Comparison of ENCODE assay signal across 15 mouse cellular contexts in the genomic region with DNA sequence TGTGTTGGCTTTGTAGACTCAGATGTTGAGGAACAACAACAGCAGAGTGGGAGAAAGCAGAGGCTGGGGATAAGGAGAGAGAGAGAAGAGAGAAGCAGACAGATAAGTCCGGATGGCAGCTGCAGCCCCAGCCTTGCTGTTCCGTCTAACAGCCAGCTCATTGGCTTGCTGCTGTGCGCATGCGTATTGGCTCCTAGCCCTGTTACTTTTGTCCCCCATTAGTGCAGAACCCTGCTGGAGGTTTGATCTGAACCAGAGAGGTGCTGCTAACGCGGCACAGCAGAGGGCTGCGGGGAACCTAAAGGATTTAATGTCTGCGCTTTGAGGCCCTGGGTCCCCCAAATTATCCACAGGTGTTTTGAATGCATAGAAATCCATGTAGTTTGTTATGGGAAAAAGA.
A peak's percentile ranks its signal among the peaks of the same experiment; 100 is the strongest.
DNase-seq lines count a peak whose midpoint lies in the region; ATAC-seq lines count a peak whose summit lies in the region.
"Had no signal": no experiment of that assay in that cellular context is flagged by ENCODE, and none has a peak within 500 bp of the region (broad histone marks: within the 10 kb centered on the region; RNA-seq: fewer than 3 reads in every experiment).

No protein-coding gene starts in this region.

- no peak for ATAC-seq in heart, embryonic 15.5 days (replicated peaks; ENCODE audit: insufficient number of reproducible peaks, insufficient read depth, low FRiP score, low read depth)
- ATAC-seq in neural tube, embryonic 15.5 days (ENCODE audit: low FRiP score) = 0 out of 2 replicates have a peak, but pooled peaks have one; percentile 21
- ATAC-seq in limb, embryonic 13.5 days (ENCODE audit: low FRiP score, low read depth) = no peak
- ATAC-seq: intestine, postnatal 0 days; Patski had no signal

- WGBS in heart, embryonic 15.5 days = 56% methylated on average over 8 of the region's 8 CpGs
- 63% methylated on average over 8 of the region's 8 CpGs for WGBS in neural tube, embryonic 15.5 days
- WGBS in limb, embryonic 13.5 days = 36% methylated on average over 8 of the region's 8 CpGs

- H3K4me1 ChIP-seq in heart, embryonic 15.5 days (replicated peaks) = no peaks in the 10 kb centered on the region
- H3K4me1 ChIP-seq in neural tube, embryonic 15.5 days = no peaks in the 10 kb centered on the region
- H3K4me1 ChIP-seq in limb, embryonic 13.5 days = peaks cover 21% of the 10 kb centered on the region
- H3K4me1 ChIP-seq: megakaryocyte, embryonic 14.5 days had no signal

- H3K27ac ChIP-seq in heart, embryonic 15.5 days = no peak overlapping the region
- H3K27ac ChIP-seq in neural tube, embryonic 15.5 days (replicated peaks) = no peak overlapping the region
- H3K27ac ChIP-seq in limb, embryonic 13.5 days = no peak overlapping the region

- H3K4me2 ChIP-seq in heart, embryonic 15.5 days = 0 out of 2 replicates have a peak overlapping the region, but pooled peaks have one; percentile 8
- H3K4me2 ChIP-seq in neural tube, embryonic 15.5 days = no peak overlapping the region
- H3K4me2 ChIP-seq in limb, embryonic 13.5 days (replicated peaks) = peak overlapping the region; percentile 31; the same call in 1 of the 2 replicates

- H3K36me3 ChIP-seq in heart, embryonic 15.5 days = no peaks in the 10 kb centered on the region
- H3K36me3 ChIP-seq in neural tube, embryonic 15.5 days = no peaks in the 10 kb centered on the region
- no peaks in the 10 kb centered on the region for H3K36me3 ChIP-seq in limb, embryonic 13.5 days

- DNase-seq in heart, adult 18-20 months = no peak
- no peak for DNase-seq in neural tube, embryonic 10.5 days (ENCODE audit: extremely low spot score, low spot score)
- peak; percentile 58 for DNase-seq in retina, embryonic 14.5 days (ENCODE audit: low spot score)
- no peak for DNase-seq in kidney, adult 11 months
- DNase-seq in adipocyte (ENCODE audit: low spot score) = no peak
- DNase-seq: cerebellum, adult 18-20 months; embryo, embryonic 11 days; gastrocnemius, postnatal 36 days had no signal

- no peak overlapping the region for H3K9ac ChIP-seq in heart, embryonic 15.5 days
- H3K9ac ChIP-seq in neural tube, embryonic 15.5 days (replicated peaks) = no peak overlapping the region
- no peak overlapping the region for H3K9ac ChIP-seq in limb, embryonic 13.5 days

- H3K4me3 ChIP-seq in heart, embryonic 15.5 days = no peak overlapping the region
- H3K4me3 ChIP-seq in neural tube, embryonic 15.5 days (replicated peaks) = no peak overlapping the region
- no peak overlapping the region for H3K4me3 ChIP-seq in limb, embryonic 13.5 days
- H3K4me3 ChIP-seq: megakaryocyte, embryonic 14.5 days had no signal

- H3K9me3 ChIP-seq in heart, embryonic 15.5 days (replicated peaks) = no peaks in the 10 kb centered on the region
- no peaks in the 10 kb centered on the region for H3K9me3 ChIP-seq in neural tube, embryonic 15.5 days (replicated peaks)
- no peaks in the 10 kb centered on the region for H3K9me3 ChIP-seq in limb, embryonic 13.5 days

- no peaks in the 10 kb centered on the region for H3K27me3 ChIP-seq in heart, embryonic 15.5 days
- H3K27me3 ChIP-seq in neural tube, embryonic 15.5 days (replicated peaks) = no peaks in the 10 kb centered on the region
- H3K27me3 ChIP-seq in limb, embryonic 13.5 days = no peaks in the 10 kb centered on the region; the same call in 1 of the 2 replicates
- H3K27me3 ChIP-seq: CH12.LX; megakaryocyte, embryonic 14.5 days; Patski had no signal
